In genomic region chr7:143015755-143016423, GRCm38 (mm10) we compare ENCODE assay signal across 8 mouse cellular contexts. TPM values are rescaled to one million over a fixed set of nuclear protein-coding genes. Genes with fewer than 3 reads are reported as not detected.
DNase-seq lines count a peak whose midpoint lies in the region; ATAC-seq lines count a peak whose summit lies in the region.

No protein-coding gene starts in this region.

- no peaks in the 10 kb centered on the region for H3K9me3 ChIP-seq in hindbrain, embryonic 13.5 days
- H3K9me3 ChIP-seq in stomach, embryonic 14.5 days (ENCODE audit: control insufficient read depth, low read depth, low read length) = no peaks in the 10 kb centered on the region

- peaks cover 43% of the 10 kb centered on the region for H3K4me1 ChIP-seq in hindbrain, embryonic 13.5 days (replicated peaks)
- peaks cover 49% of the 10 kb centered on the region for H3K4me1 ChIP-seq in stomach, embryonic 14.5 days (ENCODE audit: control insufficient read depth, insufficient read depth, low read length)

- peak overlapping the region; percentile 62 for H3K27ac ChIP-seq in hindbrain, embryonic 13.5 days
- H3K27ac ChIP-seq in stomach, embryonic 14.5 days (ENCODE audit: low read length) = peak overlapping the region; percentile 79

- WGBS in hindbrain, embryonic 13.5 days = 0% methylated on average over 1 of the region's 1 CpGs
- WGBS in stomach, embryonic 14.5 days = 8% methylated on average over 1 of the region's 1 CpGs

- 0 out of 2 replicates have a peak overlapping the region, but pooled peaks have one; percentile 2 for H3K4me2 ChIP-seq in hindbrain, embryonic 13.5 days
- H3K4me2 ChIP-seq in stomach, embryonic 14.5 days (replicated peaks; ENCODE audit: low read depth, low read length) = no peak overlapping the region

- H3K36me3 ChIP-seq in hindbrain, embryonic 13.5 days = no peaks in the 10 kb centered on the region
- H3K36me3 ChIP-seq in stomach, embryonic 14.5 days (ENCODE audit: control insufficient read depth, insufficient read depth, low read length) = no peaks in the 10 kb centered on the region

- peak; percentile 56 for ATAC-seq in frontal cortex, adult (ENCODE audit: low TSS enrichment)
- ATAC-seq in hindbrain, embryonic 13.5 days (ENCODE audit: low FRiP score) = peak; percentile 60
- peak; percentile 84 for ATAC-seq in stomach, embryonic 14.5 days (ENCODE audit: insufficient number of reproducible peaks, insufficient read depth, low FRiP score, low read depth)

- no peaks in the 10 kb centered on the region for H3K27me3 ChIP-seq in hindbrain, embryonic 13.5 days
- no peaks in the 10 kb centered on the region for H3K27me3 ChIP-seq in stomach, embryonic 14.5 days (ENCODE audit: control insufficient read depth, insufficient read depth, low read length)

- no peak overlapping the region for H3K9ac ChIP-seq in hindbrain, embryonic 13.5 days
- H3K9ac ChIP-seq in stomach, embryonic 14.5 days (replicated peaks; ENCODE audit: low read depth, low read length) = no peak overlapping the region

- H3K4me3 ChIP-seq in hindbrain, embryonic 13.5 days = no peak overlapping the region
- no peak overlapping the region for H3K4me3 ChIP-seq in stomach, embryonic 14.5 days (ENCODE audit: low read depth, low read length)

- peak; percentile 40 for DNase-seq in urinary bladder, adult 2 months (ENCODE audit: low spot score)
- no peak for DNase-seq in urinary bladder, postnatal 10 days (ENCODE audit: low spot score)
- DNase-seq in layer of hippocampus, adult 9-10 months (ENCODE audit: low spot score) = peak; percentile 63
- peak; percentile 93 for DNase-seq in lung, postnatal 10 days
- DNase-seq in spleen, adult 12 weeks (ENCODE audit: low spot score) = no peak

RNA-seq across cellular contexts. Expression of gene Tspan32, which starts 11.0 kb away (rescaled TPM):
- polyA plus RNA-seq in urinary bladder, adult 2 months (2012; rRNA removed) = 1.9 and 2.8 TPM in 2 replicates
- 0.65 and 1.2 TPM in 2 replicates for polyA plus RNA-seq in hindbrain, embryonic 13.5 days (2015; fragmentation: Nextera tagmentation; extraction: Ambion mirVana)
- polyA plus RNA-seq in stomach, embryonic 14.5 days (2014; fragmentation: Nextera tagmentation; extraction: Ambion mirVana) = 1.3 and 1.6 TPM in 2 replicates

RNA-seq across cellular contexts. Expression of gene Cd81, which starts 36.6 kb away (rescaled TPM):
- polyA plus RNA-seq in urinary bladder, adult 2 months (2012; rRNA removed) = 591 and 684 TPM in 2 replicates
- polyA plus RNA-seq in hindbrain, embryonic 13.5 days (2015; fragmentation: Nextera tagmentation; extraction: Ambion mirVana) = 322 and 332 TPM in 2 replicates
- polyA plus RNA-seq in stomach, embryonic 14.5 days (2014; fragmentation: Nextera tagmentation; extraction: Ambion mirVana) = 705 and 725 TPM in 2 replicates

RNA-seq across cellular contexts. Expression of gene Ascl2, which starts 46.8 kb away (rescaled TPM):
- 2.4 and 2.7 TPM in 2 replicates for polyA plus RNA-seq in urinary bladder, adult 2 months (2012; rRNA removed)
- polyA plus RNA-seq in hindbrain, embryonic 13.5 days (2015; fragmentation: Nextera tagmentation; extraction: Ambion mirVana) = 0.44 and 0.48 TPM in 2 replicates
- polyA plus RNA-seq in stomach, embryonic 14.5 days (2014; fragmentation: Nextera tagmentation; extraction: Ambion mirVana) = 3.9 and 4.6 TPM in 2 replicates

RNA-seq across cellular contexts. Expression of gene Tssc4, which starts 53.2 kb away (rescaled TPM):
- polyA plus RNA-seq in urinary bladder, adult 2 months (2012; rRNA removed) = 44.7 and 57.5 TPM in 2 replicates
- polyA plus RNA-seq in hindbrain, embryonic 13.5 days (2015; fragmentation: Nextera tagmentation; extraction: Ambion mirVana) = 90.8 and 99.3 TPM in 2 replicates
- 61.3 and 66.6 TPM in 2 replicates for polyA plus RNA-seq in stomach, embryonic 14.5 days (2014; fragmentation: Nextera tagmentation; extraction: Ambion mirVana)

Comparison
In these comparisons a context has a peak if more than half of its experiments do, and no peak if none do; other contexts are left out.
1. DNase-seq: peak in urinary bladder, adult 2 months (single experiment), layer of hippocampus, adult 9-10 months (single experiment) and lung, postnatal 10 days (single experiment); none in urinary bladder, postnatal 10 days (single experiment) and spleen, adult 12 weeks (single experiment).
2. Peak in every context shown above with its lines, with median percentiles within 50 percentile points of each other: ATAC-seq.